11 mouse cellular contexts compared by ENCODE assay signal in genomic region chr11:11830884-11831495, GRCm38 (mm10). TPM values are rescaled to one million over a fixed set of nuclear protein-coding genes. Genes with fewer than 3 reads are reported as not detected.
A peak's percentile ranks its signal among the peaks of the same experiment; 100 is the strongest.
DNase-seq lines count a peak whose midpoint lies in the region; ATAC-seq and TF ChIP-seq lines count a peak whose summit lies in the region.
"Had no signal": no experiment of that assay in that cellular context is flagged by ENCODE, and none has a peak within 500 bp of the region (broad histone marks: within the 10 kb centered on the region; RNA-seq: fewer than 3 reads in every experiment).

No protein-coding gene starts in this region.

- peaks cover 28% of the 10 kb centered on the region for H3K4me1 ChIP-seq in kidney, postnatal 0 days (replicated peaks; ENCODE audit: insufficient read depth, low read length)
- peaks cover 61% of the 10 kb centered on the region for H3K4me1 ChIP-seq in intestine, embryonic 14.5 days (replicated peaks; ENCODE audit: control insufficient read depth, insufficient read depth, low read length)
- peaks cover 27% of the 10 kb centered on the region for H3K4me1 ChIP-seq in liver, postnatal 0 days (ENCODE audit: insufficient read depth)
- peaks cover 57% of the 10 kb centered on the region for H3K4me1 ChIP-seq in forebrain, embryonic 12.5 days

- H3K4me3 ChIP-seq in kidney, postnatal 0 days (replicated peaks; ENCODE audit: low read depth, low read length), result no peak overlapping the region
- no peak overlapping the region for H3K4me3 ChIP-seq in intestine, embryonic 14.5 days (ENCODE audit: low read depth, low read length)
- no peak overlapping the region for H3K4me3 ChIP-seq in liver, postnatal 0 days (ENCODE audit: low read depth, low read length)
- no peak overlapping the region for H3K4me3 ChIP-seq in forebrain, embryonic 12.5 days (replicated peaks)

- intact Hi-C loops in heart, postnatal 14 days (cut with DNase I), result no loop called here

- ATAC-seq in kidney, postnatal 0 days (replicated peaks; ENCODE audit: low FRiP score, low read depth), result no peak
- no peak for ATAC-seq in intestine, embryonic 14.5 days (replicated peaks; ENCODE audit: low FRiP score, low TSS enrichment, low read depth)
- ATAC-seq in liver, postnatal 0 days, result peak; percentile 54
- ATAC-seq in forebrain, embryonic 12.5 days (ENCODE audit: low FRiP score), result no peak
- ATAC-seq: Patski had no signal

- no peaks in the 10 kb centered on the region for H3K27me3 ChIP-seq in kidney, postnatal 0 days (ENCODE audit: insufficient read depth, low read length)
- H3K27me3 ChIP-seq in intestine, embryonic 14.5 days (replicated peaks; ENCODE audit: control insufficient read depth, insufficient read depth, low read length), result no peaks in the 10 kb centered on the region
- 0 out of 2 replicates have a peak, but pooled peaks cover 3% of the 10 kb centered on the region for H3K27me3 ChIP-seq in liver, postnatal 0 days (ENCODE audit: insufficient read depth, low read length)
- H3K27me3 ChIP-seq in forebrain, embryonic 12.5 days, result peaks cover 15% of the 10 kb centered on the region
- H3K27me3 ChIP-seq: Patski had no signal

- TF ChIP-seq CTCF in kidney, postnatal 0 days (IDR thresholded peaks at IDR 0.05; ENCODE audit: low read depth), result no peak
- no peak for TF ChIP-seq CTCF in liver, postnatal 0 days (IDR thresholded peaks at IDR 0.05; ENCODE audit: low read depth)

- H3K9ac ChIP-seq in kidney, postnatal 0 days (ENCODE audit: low read depth, low read length), result no peak overlapping the region
- peak overlapping the region; percentile 16; the same call in 1 of the 2 replicates for H3K9ac ChIP-seq in intestine, embryonic 14.5 days (ENCODE audit: low read length)
- no peak overlapping the region for H3K9ac ChIP-seq in liver, postnatal 0 days (replicated peaks)
- no peak overlapping the region for H3K9ac ChIP-seq in forebrain, embryonic 12.5 days

- DNase-seq in heart, adult 11 months, result peak; percentile 60
- no peak for DNase-seq in heart, postnatal 14 days
- no peak for DNase-seq in kidney, postnatal 0 days (ENCODE audit: low spot score)
- no peak for DNase-seq in kidney, postnatal 25 days
- no peak for DNase-seq in intestine, embryonic 14.5 days (ENCODE audit: low spot score)
- DNase-seq in liver, postnatal 0 days, result no peak
- DNase-seq in thymus, postnatal 25 days, result no peak
- DNase-seq: adrenal gland, postnatal 36 days; cerebellum, adult 2 months had no signal

- TF ChIP-seq EP300 in liver, postnatal 0 days (IDR thresholded peaks at IDR 0.05; ENCODE audit: low read depth), result no peak

- H3K27ac ChIP-seq in kidney, postnatal 0 days, result peak overlapping the region; percentile 36; the same call in 1 of the 2 replicates
- H3K27ac ChIP-seq in intestine, embryonic 14.5 days (ENCODE audit: low read depth), result peak overlapping the region; percentile 88
- H3K27ac ChIP-seq in liver, postnatal 0 days (ENCODE audit: low read depth), result peak overlapping the region; percentile 26; the same call in 1 of the 2 replicates
- no peak overlapping the region for H3K27ac ChIP-seq in forebrain, embryonic 12.5 days

- no peaks in the 10 kb centered on the region for H3K36me3 ChIP-seq in kidney, postnatal 0 days (ENCODE audit: insufficient read depth, low read length)
- H3K36me3 ChIP-seq in intestine, embryonic 14.5 days (ENCODE audit: control insufficient read depth, insufficient read depth, low read length), result no peaks in the 10 kb centered on the region
- no peaks in the 10 kb centered on the region for H3K36me3 ChIP-seq in liver, postnatal 0 days (replicated peaks; ENCODE audit: insufficient read depth, low read length)
- no peaks in the 10 kb centered on the region for H3K36me3 ChIP-seq in forebrain, embryonic 12.5 days (replicated peaks)

- 33% methylated on average over 12 of the region's 12 CpGs for WGBS in kidney, postnatal 0 days
- 13% methylated on average over 12 of the region's 12 CpGs for WGBS in intestine, embryonic 14.5 days
- 56% methylated on average over 12 of the region's 12 CpGs for WGBS in liver, postnatal 0 days (ENCODE audit: insufficient replicate concordance)
- 36% methylated on average over 12 of the region's 12 CpGs for WGBS in forebrain, embryonic 12.5 days

- H3K9me3 ChIP-seq in kidney, postnatal 0 days (replicated peaks; ENCODE audit: low read length), result no peaks in the 10 kb centered on the region
- no peaks in the 10 kb centered on the region for H3K9me3 ChIP-seq in intestine, embryonic 14.5 days (ENCODE audit: control insufficient read depth, low read length)
- no peaks in the 10 kb centered on the region for H3K9me3 ChIP-seq in liver, postnatal 0 days (ENCODE audit: low read length)
- no peaks in the 10 kb centered on the region for H3K9me3 ChIP-seq in forebrain, embryonic 12.5 days

- H3K4me2 ChIP-seq in kidney, postnatal 0 days (ENCODE audit: low read length), result no peak overlapping the region
- H3K4me2 ChIP-seq in intestine, embryonic 14.5 days (ENCODE audit: low read length), result 0 out of 2 replicates have a peak overlapping the region, but pooled peaks have one; percentile 0
- H3K4me2 ChIP-seq in liver, postnatal 0 days (ENCODE audit: low read depth, low read length), result peak overlapping the region; percentile 3; the same call in 1 of the 2 replicates
- H3K4me2 ChIP-seq in forebrain, embryonic 12.5 days, result no peak overlapping the region

RNA-seq across cellular contexts. Expression of gene Fignl1, which starts 22.2 kb away (rescaled TPM):
- 1 to 10 TPM; 1.0 to 2.3 TPM for total RNA-seq in heart, postnatal 14 days (2021)
- 27.8 and 31.8 TPM in 2 replicates for polyA plus RNA-seq in kidney, postnatal 0 days (2015; fragmentation: Nextera tagmentation; extraction: Ambion mirVana)
- polyA plus RNA-seq in intestine, embryonic 14.5 days (2014; fragmentation: Nextera tagmentation; extraction: Ambion mirVana), result 61.7 and 63.7 TPM in 2 replicates
- polyA plus RNA-seq in liver, postnatal 0 days (2015; fragmentation: Nextera tagmentation; extraction: Ambion mirVana), result 26.1 and 31.2 TPM in 2 replicates
- polyA plus RNA-seq in forebrain, embryonic 12.5 days (2016; fragmentation: Nextera tagmentation; extraction: Ambion mirVana), result 76.3 and 80.5 TPM in 2 replicates

Comparison
In these comparisons a context has a peak if more than half of its experiments do, and no peak if none do; other contexts are left out.
1. H3K4me2 ChIP-seq: peak in intestine, embryonic 14.5 days (single experiment) and liver, postnatal 0 days (single experiment); none in kidney, postnatal 0 days (single experiment) and forebrain, embryonic 12.5 days (single experiment).